Mouse (Mus musculus): ENCODE measurements around the gene Srgap2. TPM values are rescaled to one million over a fixed set of nuclear protein-coding genes. Genes with fewer than 3 reads are reported as not detected.
"Not testable (repeated sequence)": the region's sequence is repeated elsewhere in the genome, so short reads cannot be mapped to it uniquely, and the experiment has no call there.

Srgap2 gene
- polyA plus RNA-seq, 1 experiment from 2014 or later = 15.3 TPM

GRCm38 (mm10) chr1:131331180-131331579 is 196.0 kb downstream of the Srgap2 start:
- Histone ChIP-seq H3K27ac (ENCODE audit: low read depth, low read length) (no peak overlapping the region), H3K36me3 (ENCODE audit: control insufficient read depth, insufficient read depth, low read length) (peaks cover 37% of the 10 kb centered on the region), H3K4me2 (ENCODE audit: low read length) (no peak overlapping the region), H3K27me3 (replicated peaks; ENCODE audit: control insufficient read depth, insufficient read depth, low read length) (no peaks in the 10 kb centered on the region), H3K4me3 (ENCODE audit: low read depth, low read length) (no peak overlapping the region), H3K9ac (ENCODE audit: low read length) (no peak overlapping the region), H3K4me1 (ENCODE audit: control insufficient read depth, insufficient read depth, low read length) (peaks cover 3% of the 10 kb centered on the region; the same call in 1 of the 2 replicates), H3K9me3 (replicated peaks; ENCODE audit: control insufficient read depth, low read length) (no peaks in the 10 kb centered on the region)
- no peak for DNase-seq (ENCODE audit: low spot score)
- WGBS = 100% methylated on average over 1 of the region's 1 CpGs
- ATAC-seq = no peak

- not testable (repeated sequence) for H3K4me3 ChIP-seq (ENCODE audit: low read depth, low read length); H3K9ac ChIP-seq (ENCODE audit: low read length); H3K4me2 ChIP-seq (ENCODE audit: low read length); DNase-seq (ENCODE audit: low spot score); H3K9me3 ChIP-seq (replicated peaks; ENCODE audit: control insufficient read depth, low read length); ATAC-seq; H3K27me3 ChIP-seq (replicated peaks; ENCODE audit: control insufficient read depth, insufficient read depth, low read length); H3K4me1 ChIP-seq (ENCODE audit: control insufficient read depth, insufficient read depth, low read length); H3K27ac ChIP-seq (ENCODE audit: low read depth, low read length)
- H3K36me3 ChIP-seq (ENCODE audit: control insufficient read depth, insufficient read depth, low read length) = peaks cover 39% of the 10 kb centered on the region
- WGBS = 95% methylated on average over 1 of the region's 1 CpGs
Measured at GRCm38 (mm10) chr1:131329093-131329492, 198.1 kb downstream of the Srgap2 start.

DNA sequence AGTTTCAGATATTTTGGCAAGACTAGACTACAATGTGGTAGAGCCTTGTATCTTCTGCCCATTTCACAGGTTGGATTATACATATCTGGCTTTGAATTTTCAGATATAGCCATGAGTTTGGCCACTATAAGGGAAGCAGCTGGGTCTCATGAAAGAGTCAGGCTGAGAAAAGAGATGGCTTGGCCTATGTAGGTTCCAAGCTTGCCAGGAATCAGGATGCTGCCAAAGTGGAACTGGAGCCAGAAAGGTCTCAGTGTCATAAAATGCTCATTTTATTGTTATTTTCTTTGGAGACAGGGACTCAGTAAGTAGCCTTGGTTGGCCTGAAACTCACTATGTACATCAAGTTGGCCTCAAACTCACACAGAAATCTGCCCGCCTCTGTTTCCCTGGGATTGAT is 200.0 kb downstream of the Srgap2 start:
- no peak overlapping the region for H3K4me2 ChIP-seq (ENCODE audit: low read length)
- ATAC-seq = no peak
- H3K9me3 ChIP-seq (replicated peaks; ENCODE audit: control insufficient read depth, low read length) = no peaks in the 10 kb centered on the region
- H3K27me3 ChIP-seq (replicated peaks; ENCODE audit: control insufficient read depth, insufficient read depth, low read length) = no peaks in the 10 kb centered on the region
- H3K27ac ChIP-seq (ENCODE audit: low read depth, low read length) = no peak overlapping the region
- WGBS = 97% methylated on average over 1 of the region's 1 CpGs
- no peak overlapping the region for H3K4me3 ChIP-seq (ENCODE audit: low read depth, low read length)
- H3K9ac ChIP-seq (ENCODE audit: low read length) = no peak overlapping the region
- DNase-seq (ENCODE audit: low spot score) = no peak
- H3K4me1 ChIP-seq (ENCODE audit: control insufficient read depth, insufficient read depth, low read length) = no peaks in the 10 kb centered on the region
- H3K36me3 ChIP-seq (ENCODE audit: control insufficient read depth, insufficient read depth, low read length) = peaks cover 39% of the 10 kb centered on the region

DNA sequence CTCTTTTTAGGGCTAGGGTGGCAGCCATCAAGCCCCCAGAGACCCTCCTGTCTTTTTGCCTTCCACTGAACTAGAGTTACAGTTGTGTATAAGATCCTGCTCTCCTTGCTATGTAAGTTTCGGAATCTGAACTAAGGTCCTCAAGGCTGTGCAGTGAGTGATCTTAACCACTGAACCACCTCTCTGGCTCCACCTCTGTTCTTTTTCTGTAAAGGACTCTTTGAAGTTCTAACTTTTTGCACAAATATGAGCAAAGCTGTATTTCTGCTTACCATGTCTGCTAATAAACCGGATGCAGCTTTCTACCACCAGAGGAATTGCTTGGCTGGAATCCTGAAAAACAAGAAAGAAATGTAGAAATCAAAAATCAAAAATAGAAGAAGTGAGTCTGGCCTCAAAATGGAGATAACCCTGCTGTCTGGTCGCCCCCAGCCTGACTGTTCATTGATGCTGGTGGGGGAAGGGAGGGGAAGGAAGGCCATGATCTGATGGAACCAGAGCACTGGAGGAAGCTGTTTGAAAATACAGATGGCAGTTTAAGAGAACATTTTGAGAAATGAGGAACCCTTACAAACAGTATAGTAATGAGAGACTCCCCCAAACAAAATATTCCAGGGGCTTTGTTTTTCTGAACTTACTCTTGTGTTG is 202.2 kb downstream of the Srgap2 start:
- 87% methylated on average over 3 of the region's 3 CpGs for WGBS
- ATAC-seq (no peak), DNase-seq (ENCODE audit: low spot score) (no peak)
- Histone ChIP-seq H3K27me3 (replicated peaks; ENCODE audit: control insufficient read depth, insufficient read depth, low read length) (no peaks in the 10 kb centered on the region), H3K4me2 (ENCODE audit: low read length) (no peak overlapping the region), H3K27ac (ENCODE audit: low read depth, low read length) (no peak overlapping the region), H3K36me3 (ENCODE audit: control insufficient read depth, insufficient read depth, low read length) (peaks cover 29% of the 10 kb centered on the region), H3K4me3 (ENCODE audit: low read depth, low read length) (no peak overlapping the region), H3K9me3 (replicated peaks; ENCODE audit: control insufficient read depth, low read length) (no peaks in the 10 kb centered on the region), H3K4me1 (ENCODE audit: control insufficient read depth, insufficient read depth, low read length) (no peaks in the 10 kb centered on the region), H3K9ac (ENCODE audit: low read length) (no peak overlapping the region)

DNA sequence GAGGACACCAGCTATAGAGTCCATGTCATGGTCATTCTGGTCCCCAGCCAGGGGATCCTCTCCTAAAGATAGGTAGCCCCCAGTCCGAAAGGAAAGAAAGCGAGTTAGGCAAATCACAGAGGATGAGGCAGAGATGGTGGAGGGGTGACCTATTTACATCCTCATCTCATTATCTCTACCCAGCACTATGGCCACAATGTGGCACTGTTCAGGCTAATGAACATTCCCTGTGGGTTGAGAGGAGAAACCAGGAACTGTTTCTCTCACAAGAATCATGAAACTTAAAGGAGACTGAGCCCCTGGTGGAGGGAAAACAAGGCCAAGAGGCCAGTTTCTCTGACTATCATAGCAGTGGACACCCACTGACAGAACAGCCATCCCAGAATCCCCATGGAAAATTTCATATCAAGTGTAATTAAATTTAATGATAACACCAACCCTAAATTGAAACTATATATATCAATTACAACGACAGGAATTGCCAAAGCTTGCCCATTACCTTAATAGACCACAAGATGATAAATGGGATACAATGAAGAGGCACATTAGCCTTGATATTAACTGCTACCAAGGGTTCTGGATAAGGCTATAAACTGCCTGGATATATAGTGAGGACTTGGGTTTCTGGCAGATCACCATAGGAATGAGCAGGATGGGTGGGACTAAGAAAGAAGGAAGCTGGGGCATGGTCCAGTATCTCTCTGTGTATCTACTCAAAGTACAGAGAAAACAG is 207.4 kb downstream of the Srgap2 start:
- Histone ChIP-seq H3K4me3 (ENCODE audit: low read depth, low read length) (no peak overlapping the region), H3K27me3 (replicated peaks; ENCODE audit: control insufficient read depth, insufficient read depth, low read length) (no peaks in the 10 kb centered on the region), H3K36me3 (ENCODE audit: control insufficient read depth, insufficient read depth, low read length) (peaks cover 46% of the 10 kb centered on the region), H3K9ac (ENCODE audit: low read length) (no peak overlapping the region), H3K4me1 (ENCODE audit: control insufficient read depth, insufficient read depth, low read length) (no peaks in the 10 kb centered on the region), H3K9me3 (replicated peaks; ENCODE audit: control insufficient read depth, low read length) (no peaks in the 10 kb centered on the region), H3K4me2 (ENCODE audit: low read length) (no peak overlapping the region), H3K27ac (ENCODE audit: low read depth, low read length) (no peak overlapping the region)
- 90% methylated on average over 3 of the region's 3 CpGs for WGBS
- DNase-seq (ENCODE audit: low spot score) (peak; percentile 18), ATAC-seq (no peak)

DNA sequence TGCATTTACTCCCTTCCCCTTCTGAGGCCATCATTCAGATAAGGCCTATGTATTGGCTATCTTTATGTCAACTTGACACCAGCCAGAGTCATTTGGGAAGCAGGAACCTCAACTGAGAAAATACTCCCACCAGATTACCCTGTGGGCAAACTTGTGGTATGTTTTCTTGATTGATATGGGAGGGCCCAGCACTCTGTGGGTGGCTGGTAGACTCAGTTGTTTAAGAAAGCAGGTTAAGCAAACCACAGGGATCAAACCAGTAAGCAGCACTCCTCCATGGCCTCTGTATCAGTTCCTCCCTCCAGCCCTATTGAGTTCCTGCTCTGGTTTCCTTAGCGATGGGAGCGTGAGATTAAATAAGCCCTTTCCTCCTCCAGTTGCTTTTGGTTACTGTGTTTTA is 208.8 kb downstream of the Srgap2 start:
- H3K36me3 ChIP-seq (ENCODE audit: control insufficient read depth, insufficient read depth, low read length) = peaks cover 45% of the 10 kb centered on the region

DNA sequence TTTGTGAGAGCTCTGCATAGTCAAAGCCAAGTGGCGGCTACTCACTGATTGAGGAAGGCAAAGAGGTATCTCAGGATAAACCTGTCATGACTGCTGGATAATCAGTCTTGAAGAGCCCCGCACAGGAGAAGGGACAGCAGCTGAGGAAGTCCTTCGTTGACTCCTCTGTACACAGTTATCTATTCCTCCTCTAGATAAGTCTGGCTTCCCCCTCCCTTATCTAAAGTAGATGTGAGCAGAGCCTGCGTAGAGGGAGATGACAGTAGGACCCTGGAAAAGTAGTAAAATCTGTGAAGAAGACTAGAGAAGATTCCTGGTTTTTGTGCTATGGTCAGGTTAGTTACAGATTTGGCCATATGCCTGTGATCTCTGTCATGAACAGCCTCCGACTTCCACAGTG is 209.5 kb downstream of the Srgap2 start:
- Histone ChIP-seq H3K9ac (ENCODE audit: low read length) (no peak overlapping the region), H3K36me3 (ENCODE audit: control insufficient read depth, insufficient read depth, low read length) (peaks cover 45% of the 10 kb centered on the region), H3K4me1 (ENCODE audit: control insufficient read depth, insufficient read depth, low read length) (no peaks in the 10 kb centered on the region), H3K9me3 (replicated peaks; ENCODE audit: control insufficient read depth, low read length) (no peaks in the 10 kb centered on the region), H3K27me3 (replicated peaks; ENCODE audit: control insufficient read depth, insufficient read depth, low read length) (no peaks in the 10 kb centered on the region), H3K4me2 (ENCODE audit: low read length) (no peak overlapping the region), H3K4me3 (ENCODE audit: low read depth, low read length) (no peak overlapping the region), H3K27ac (ENCODE audit: low read depth, low read length) (no peak overlapping the region)
- ATAC-seq (no peak), DNase-seq (ENCODE audit: low spot score) (no peak)
- 96% methylated on average over 5 of the region's 5 CpGs for WGBS

More for the DNA sequence above, 208.8 kb downstream of the Srgap2 start:
- ATAC-seq = no peak
- DNase-seq (ENCODE audit: low spot score) = no peak
- Histone ChIP-seq H3K27ac (ENCODE audit: low read depth, low read length) (no peak overlapping the region), H3K4me3 (ENCODE audit: low read depth, low read length) (no peak overlapping the region), H3K9ac (ENCODE audit: low read length) (no peak overlapping the region), H3K4me2 (ENCODE audit: low read length) (no peak overlapping the region), H3K27me3 (replicated peaks; ENCODE audit: control insufficient read depth, insufficient read depth, low read length) (no peaks in the 10 kb centered on the region), H3K9me3 (replicated peaks; ENCODE audit: control insufficient read depth, low read length) (no peaks in the 10 kb centered on the region), H3K4me1 (ENCODE audit: control insufficient read depth, insufficient read depth, low read length) (no peaks in the 10 kb centered on the region)
- WGBS = 98% methylated on average over 2 of the region's 2 CpGs

DNA sequence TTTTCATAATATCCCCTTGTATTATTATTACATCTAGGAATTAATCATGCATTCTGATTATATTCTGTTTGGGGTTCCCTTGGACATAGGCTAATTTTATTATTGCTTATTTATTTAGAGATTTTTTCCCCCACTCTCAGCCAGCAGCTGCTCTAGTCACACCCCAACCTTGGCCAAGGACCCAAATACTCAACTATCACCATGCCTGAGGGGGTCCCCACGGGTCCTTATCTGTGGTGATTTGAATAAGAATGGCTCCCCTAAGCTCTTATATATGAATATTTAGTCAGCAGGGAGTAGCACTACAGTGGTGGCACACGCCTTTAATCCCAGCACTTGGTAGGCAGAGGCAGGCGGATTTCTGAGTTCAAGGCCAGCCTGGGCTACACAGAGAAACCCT is 215.9 kb downstream of the Srgap2 start:
- WGBS = 84% methylated on average over 3 of the region's 3 CpGs
- Histone ChIP-seq H3K9ac (ENCODE audit: low read length) (no peak overlapping the region), H3K36me3 (ENCODE audit: control insufficient read depth, insufficient read depth, low read length) (peaks cover 42% of the 10 kb centered on the region), H3K4me1 (ENCODE audit: control insufficient read depth, insufficient read depth, low read length) (no peaks in the 10 kb centered on the region), H3K27me3 (replicated peaks; ENCODE audit: control insufficient read depth, insufficient read depth, low read length) (no peaks in the 10 kb centered on the region), H3K27ac (ENCODE audit: low read depth, low read length) (no peak overlapping the region), H3K9me3 (replicated peaks; ENCODE audit: control insufficient read depth, low read length) (no peaks in the 10 kb centered on the region), H3K4me2 (ENCODE audit: low read length) (no peak overlapping the region), H3K4me3 (ENCODE audit: low read depth, low read length) (no peak overlapping the region)
- DNase-seq (ENCODE audit: low spot score) (no peak), ATAC-seq (no peak)

- no peak for DNase-seq (ENCODE audit: low spot score)
- no peak overlapping the region for H3K4me2 ChIP-seq (ENCODE audit: low read length)
- no peaks in the 10 kb centered on the region for H3K9me3 ChIP-seq (replicated peaks; ENCODE audit: control insufficient read depth, low read length)
- H3K36me3 ChIP-seq (ENCODE audit: control insufficient read depth, insufficient read depth, low read length) = peaks cover 32% of the 10 kb centered on the region
- ATAC-seq = no peak
- H3K4me1 ChIP-seq (ENCODE audit: control insufficient read depth, insufficient read depth, low read length) = no peaks in the 10 kb centered on the region
- H3K27ac ChIP-seq (ENCODE audit: low read depth, low read length) = no peak overlapping the region
- H3K9ac ChIP-seq (ENCODE audit: low read length) = no peak overlapping the region
- no peaks in the 10 kb centered on the region for H3K27me3 ChIP-seq (replicated peaks; ENCODE audit: control insufficient read depth, insufficient read depth, low read length)
- H3K4me3 ChIP-seq (ENCODE audit: low read depth, low read length) = no peak overlapping the region
- 92% methylated on average over 5 of the region's 5 CpGs for WGBS
Measured at GRCm38 (mm10) chr1:131310237-131310818, 216.8 kb downstream of the Srgap2 start.

Measured in forebrain, embryonic 14.5 days (tissue).